Mouse (Mus musculus): ENCODE data around the gene Krt18. TPM values are rescaled to one million over a fixed set of nuclear protein-coding genes. Genes with fewer than 3 reads are reported as not detected.
A peak's percentile ranks its signal among the peaks of the same experiment; 100 is the strongest.
"Not testable (repeated sequence)": the region's sequence is repeated elsewhere in the genome, so short reads cannot be mapped to it uniquely, and the experiment has no call there.

Krt18 gene
- polyA plus RNA-seq, 1 experiment from 2014 or later: 119 TPM

DNA sequence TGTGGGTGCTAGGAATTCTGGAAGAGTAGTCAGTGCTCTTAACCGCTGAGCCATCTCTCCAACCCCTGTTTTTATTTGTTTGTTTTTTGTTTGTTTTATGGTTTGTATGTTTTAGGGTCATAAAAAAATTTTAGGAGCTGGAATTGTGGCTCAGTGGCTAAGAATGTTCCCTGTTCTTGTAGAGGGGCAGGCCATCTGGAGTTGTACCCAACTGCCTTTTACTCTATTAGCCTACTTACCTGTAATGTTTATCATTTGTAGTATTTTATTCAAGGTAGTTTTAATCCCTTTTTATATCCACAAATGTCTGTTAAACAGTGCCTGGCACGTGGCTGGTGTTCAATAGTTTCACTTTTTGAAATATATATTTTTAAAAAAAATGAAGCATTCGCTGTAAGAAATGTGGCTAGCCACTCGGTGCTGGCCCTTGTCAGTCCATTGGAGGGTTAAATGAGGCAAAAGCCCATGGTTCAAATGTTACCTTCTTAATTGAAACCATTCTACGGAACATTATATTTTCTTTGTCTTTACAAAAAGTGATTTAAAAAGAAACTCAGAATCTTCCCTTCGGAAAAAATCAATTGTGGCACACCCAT is 45.1 kb downstream of the Krt18 start:
- no peaks in the 10 kb centered on the region for H3K36me3 ChIP-seq (ENCODE audit: control insufficient read depth, insufficient read depth)
- peak overlapping the region; percentile 47 for H3K9ac ChIP-seq (ENCODE audit: low read depth, low read length)
- H3K4me1 ChIP-seq (ENCODE audit: control insufficient read depth, low read depth, low read length): peaks cover 14% of the 10 kb centered on the region
- H3K27me3 ChIP-seq (ENCODE audit: control insufficient read depth, insufficient read depth, low read depth, low read length): no peaks in the 10 kb centered on the region
- H3K9me3 ChIP-seq (replicated peaks; ENCODE audit: control insufficient read depth, low read length): no peaks in the 10 kb centered on the region
- 15% methylated on average over 6 of the region's 6 CpGs for WGBS (ENCODE audit: insufficient replicate concordance)
- H3K27ac ChIP-seq (ENCODE audit: low read length): peak overlapping the region; percentile 42; the same call in 1 of the 2 replicates
- peak overlapping the region; percentile 86 for H3K4me2 ChIP-seq (ENCODE audit: low read depth, low read length)
- no peak for ATAC-seq (ENCODE audit: low read depth)
- H3K4me3 ChIP-seq (ENCODE audit: low read depth, low read length): peak overlapping the region; percentile 85

DNA sequence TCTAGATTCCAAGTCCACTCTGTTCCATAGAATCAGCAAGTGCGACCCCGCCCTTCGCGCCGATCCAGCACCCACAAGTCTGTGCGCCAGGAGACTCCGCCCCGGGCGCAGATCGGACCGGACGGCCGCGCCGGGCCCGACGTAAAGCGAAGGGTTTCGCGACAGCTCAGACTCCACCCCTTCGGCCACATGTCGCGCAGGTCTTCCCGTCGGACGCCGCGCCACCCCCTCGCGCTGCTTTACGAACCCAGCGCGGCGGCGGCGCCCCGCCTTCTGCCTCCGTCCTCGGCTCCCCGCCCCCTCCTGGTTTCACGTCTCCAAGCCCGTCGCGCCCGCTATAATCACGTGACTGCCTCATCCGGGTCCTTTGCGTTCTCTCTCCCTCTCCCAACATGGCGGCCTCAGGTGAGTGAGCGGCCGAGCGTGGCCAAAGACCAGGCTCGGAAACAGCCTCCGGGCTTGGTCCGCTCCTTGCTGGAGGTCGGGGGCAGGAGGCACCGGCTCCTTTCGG is 45.6 kb downstream of the Krt18 start, which contains the start of gene Eif4b:
Gene Eif4b, plus strand, starts transcription at position 215 of the 511 bp plus-strand sequence.
- H3K4me2 ChIP-seq (ENCODE audit: low read depth, low read length): peak within 1 kb of the TSS; percentile 86
- peak within 1 kb of the TSS; percentile 91 for H3K27ac ChIP-seq (ENCODE audit: low read length)
- H3K9me3 ChIP-seq (replicated peaks; ENCODE audit: control insufficient read depth, low read length): no peaks in the 10 kb centered on the region
- WGBS (ENCODE audit: insufficient replicate concordance): under 1% methylated on average over 58 of the region's 58 CpGs
- H3K9ac ChIP-seq (ENCODE audit: low read depth, low read length): peak within 1 kb of the TSS; percentile 93
- H3K4me3 ChIP-seq (ENCODE audit: low read depth, low read length): peak within 1 kb of the TSS; percentile 85
- peaks cover 16% of the 10 kb centered on the region for H3K4me1 ChIP-seq (ENCODE audit: control insufficient read depth, low read depth, low read length)
- H3K36me3 ChIP-seq (ENCODE audit: control insufficient read depth, insufficient read depth): no peaks in the 10 kb centered on the region; the same call in 1 of the 2 replicates
- no peaks in the 10 kb centered on the region for H3K27me3 ChIP-seq (ENCODE audit: control insufficient read depth, insufficient read depth, low read depth, low read length)
- ATAC-seq (ENCODE audit: low read depth): peak; percentile 95

DNA sequence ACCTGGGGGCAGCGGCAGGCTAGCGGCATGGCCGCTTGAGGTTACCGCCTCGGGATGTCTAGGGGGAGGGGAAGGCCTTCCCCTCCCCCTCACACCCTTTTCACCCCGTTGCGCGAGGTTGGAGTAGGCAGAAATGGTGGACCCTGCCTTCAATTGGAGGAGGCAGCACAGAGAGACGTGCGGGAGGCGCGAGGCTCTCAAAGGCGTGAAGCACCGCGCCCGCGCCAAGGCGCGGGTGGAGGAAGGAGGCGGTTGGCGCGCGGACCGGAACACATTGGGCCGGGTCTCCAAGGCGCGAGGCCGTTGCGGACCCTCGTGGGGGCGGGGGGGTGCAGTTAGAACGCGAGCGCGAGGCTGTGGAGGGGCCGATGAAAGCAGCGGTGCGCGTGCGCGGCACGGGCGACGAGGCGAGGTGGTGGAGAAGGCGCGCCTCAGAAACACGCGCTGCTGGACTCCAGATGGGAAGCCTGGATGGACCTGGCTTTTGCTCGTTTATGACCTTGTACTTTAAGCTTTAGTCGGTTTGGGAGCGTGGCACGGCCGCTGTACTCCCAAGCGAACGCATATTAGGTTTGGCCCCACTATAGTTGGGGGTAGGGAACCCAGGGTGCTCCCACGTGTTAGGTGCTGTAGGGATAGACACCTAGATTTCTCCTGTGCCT is 46.2 kb downstream of the Krt18 start:
- Histone ChIP-seq H3K36me3 (ENCODE audit: control insufficient read depth, insufficient read depth) (no peaks in the 10 kb centered on the region; the same call in 1 of the 2 replicates), H3K27ac (ENCODE audit: low read length) (peak overlapping the region; percentile 91), H3K4me1 (ENCODE audit: control insufficient read depth, low read depth, low read length) (peaks cover 18% of the 10 kb centered on the region), H3K9me3 (replicated peaks; ENCODE audit: control insufficient read depth, low read length) (no peaks in the 10 kb centered on the region), H3K4me3 (ENCODE audit: low read depth, low read length) (peak overlapping the region; percentile 85), H3K4me2 (ENCODE audit: low read depth, low read length) (peak overlapping the region; percentile 86), H3K9ac (ENCODE audit: low read depth, low read length) (peak overlapping the region; percentile 93), H3K27me3 (ENCODE audit: control insufficient read depth, insufficient read depth, low read depth, low read length) (no peaks in the 10 kb centered on the region)
- ATAC-seq (ENCODE audit: low read depth): peak; percentile 12
- WGBS (ENCODE audit: insufficient replicate concordance): under 1% methylated on average over 57 of the region's 57 CpGs

DNA sequence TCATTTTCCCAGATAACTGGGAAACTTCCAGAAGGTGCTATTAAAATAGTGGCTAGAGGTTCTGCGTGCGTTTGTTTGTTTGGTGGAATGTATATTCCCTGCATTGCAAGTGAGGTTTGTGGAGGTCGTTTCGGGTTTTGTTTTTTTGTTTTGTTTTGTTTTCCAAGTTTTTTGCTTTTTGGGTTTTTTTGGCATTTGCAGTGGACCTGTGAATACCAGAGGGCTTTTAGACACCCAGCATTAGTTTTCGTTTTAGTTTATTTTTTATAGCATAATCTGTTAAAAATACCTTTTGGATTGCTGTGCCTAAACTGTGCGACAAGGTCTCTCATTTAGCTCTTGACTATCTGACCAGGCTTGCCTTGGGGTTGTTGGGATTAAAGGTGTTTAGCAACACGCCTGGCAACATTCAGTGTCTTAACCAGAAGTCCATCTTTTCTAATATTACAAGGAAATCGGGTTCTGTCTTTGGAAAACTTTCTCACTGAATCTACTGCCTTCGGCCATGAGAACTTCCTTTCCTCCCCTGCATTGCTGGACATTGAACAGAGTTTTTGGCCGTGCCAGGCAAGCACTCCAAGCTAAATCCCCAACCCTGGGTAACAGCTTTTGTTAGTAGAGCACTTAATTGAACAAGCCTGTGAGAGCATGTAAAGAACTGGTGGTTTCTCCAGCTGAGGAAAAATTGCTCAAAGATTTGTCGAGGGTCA is 47.1 kb downstream of the Krt18 start:
- H3K27me3 ChIP-seq (ENCODE audit: control insufficient read depth, insufficient read depth, low read depth, low read length): no peaks in the 10 kb centered on the region
- no peak for ATAC-seq (ENCODE audit: low read depth)
- H3K9me3 ChIP-seq (replicated peaks; ENCODE audit: control insufficient read depth, low read length): no peaks in the 10 kb centered on the region
- no peak overlapping the region; the same call in 1 of the 2 replicates for H3K27ac ChIP-seq (ENCODE audit: low read length)
- H3K4me2 ChIP-seq (ENCODE audit: low read depth, low read length): peak overlapping the region; percentile 86
- peak overlapping the region; percentile 85 for H3K4me3 ChIP-seq (ENCODE audit: low read depth, low read length)
- 2% methylated on average over 11 of the region's 11 CpGs for WGBS (ENCODE audit: insufficient replicate concordance)
- no peaks in the 10 kb centered on the region; the same call in 1 of the 2 replicates for H3K36me3 ChIP-seq (ENCODE audit: control insufficient read depth, insufficient read depth)
- peaks cover 18% of the 10 kb centered on the region for H3K4me1 ChIP-seq (ENCODE audit: control insufficient read depth, low read depth, low read length)
- peak overlapping the region; percentile 93 for H3K9ac ChIP-seq (ENCODE audit: low read depth, low read length)

DNA sequence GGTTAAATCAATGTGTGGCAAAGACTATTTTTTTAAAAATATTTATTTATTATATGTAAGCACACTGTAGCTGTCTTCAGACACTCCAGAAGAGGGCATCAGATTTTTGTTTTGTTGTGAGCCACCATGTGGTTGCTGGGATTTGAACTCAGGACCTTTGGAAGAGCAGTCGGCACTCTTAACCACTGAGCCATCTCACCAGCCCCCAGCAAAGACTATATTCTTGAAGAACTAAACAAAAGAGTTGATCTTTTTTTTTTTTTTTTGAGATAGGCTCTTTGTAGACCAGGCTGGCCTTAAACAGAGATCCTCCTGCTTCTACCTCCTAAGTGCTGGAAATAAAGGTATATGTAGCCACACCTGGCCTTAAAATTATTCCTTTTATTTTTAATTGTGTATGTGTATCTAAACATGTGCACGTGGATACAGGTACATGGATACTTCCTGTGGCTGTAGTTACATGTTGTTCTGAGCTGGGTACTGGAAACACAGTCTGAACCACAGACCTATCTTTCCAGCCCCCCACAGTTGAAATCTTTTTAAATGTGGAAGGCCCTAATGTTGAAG is 49.2 kb downstream of the Krt18 start:
- 67% methylated on average over 2 of the region's 2 CpGs for WGBS (ENCODE audit: insufficient replicate concordance)
- H3K4me2 ChIP-seq (ENCODE audit: low read depth, low read length): no peak overlapping the region
- H3K27ac ChIP-seq (ENCODE audit: low read length): no peak overlapping the region
- H3K4me3 ChIP-seq (ENCODE audit: low read depth, low read length): no peak overlapping the region
- H3K27me3 ChIP-seq (ENCODE audit: control insufficient read depth, insufficient read depth, low read depth, low read length): no peaks in the 10 kb centered on the region
- no peak for ATAC-seq (ENCODE audit: low read depth)
- no peaks in the 10 kb centered on the region for H3K9me3 ChIP-seq (replicated peaks; ENCODE audit: control insufficient read depth, low read length)
- H3K36me3 ChIP-seq (ENCODE audit: control insufficient read depth, insufficient read depth): no peaks in the 10 kb centered on the region; the same call in 1 of the 2 replicates
- H3K4me1 ChIP-seq (ENCODE audit: control insufficient read depth, low read depth, low read length): peaks cover 18% of the 10 kb centered on the region
- H3K9ac ChIP-seq (ENCODE audit: low read depth, low read length): no peak overlapping the region

DNA sequence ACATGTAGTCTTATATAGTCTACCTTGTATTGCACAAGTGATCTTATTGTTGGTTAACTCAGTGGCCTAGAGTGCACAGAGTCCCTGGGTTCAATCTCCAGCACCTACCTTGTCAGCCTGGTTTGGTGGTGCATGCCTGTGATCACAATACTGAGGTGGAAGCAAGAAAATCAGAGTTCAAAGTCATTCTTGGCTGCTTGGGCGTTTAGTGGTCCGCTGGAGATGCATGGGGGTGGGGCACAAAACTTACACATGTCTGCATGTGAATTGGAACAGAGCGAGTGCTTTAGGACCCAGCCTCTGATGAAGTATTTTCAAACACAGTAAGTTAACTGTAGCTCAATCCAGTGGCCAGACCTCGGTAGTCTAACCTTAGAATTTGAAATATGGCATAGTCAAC is 51.2 kb downstream of the Krt18 start:
- ATAC-seq (ENCODE audit: low read depth): no peak
- Histone ChIP-seq H3K27me3 (ENCODE audit: control insufficient read depth, insufficient read depth, low read depth, low read length) (no peaks in the 10 kb centered on the region), H3K4me3 (ENCODE audit: low read depth, low read length) (no peak overlapping the region), H3K4me1 (ENCODE audit: control insufficient read depth, low read depth, low read length) (peaks cover 14% of the 10 kb centered on the region), H3K9ac (ENCODE audit: low read depth, low read length) (no peak overlapping the region), H3K4me2 (ENCODE audit: low read depth, low read length) (no peak overlapping the region), H3K9me3 (replicated peaks; ENCODE audit: control insufficient read depth, low read length) (no peaks in the 10 kb centered on the region), H3K27ac (ENCODE audit: low read length) (no peak overlapping the region), H3K36me3 (ENCODE audit: control insufficient read depth, insufficient read depth) (no peaks in the 10 kb centered on the region; the same call in none of the 2 replicates)
- whole genome bisulfite sequencing (ENCODE audit: insufficient replicate concordance): 66% methylated on average over 4 of the region's 4 CpGs

DNA sequence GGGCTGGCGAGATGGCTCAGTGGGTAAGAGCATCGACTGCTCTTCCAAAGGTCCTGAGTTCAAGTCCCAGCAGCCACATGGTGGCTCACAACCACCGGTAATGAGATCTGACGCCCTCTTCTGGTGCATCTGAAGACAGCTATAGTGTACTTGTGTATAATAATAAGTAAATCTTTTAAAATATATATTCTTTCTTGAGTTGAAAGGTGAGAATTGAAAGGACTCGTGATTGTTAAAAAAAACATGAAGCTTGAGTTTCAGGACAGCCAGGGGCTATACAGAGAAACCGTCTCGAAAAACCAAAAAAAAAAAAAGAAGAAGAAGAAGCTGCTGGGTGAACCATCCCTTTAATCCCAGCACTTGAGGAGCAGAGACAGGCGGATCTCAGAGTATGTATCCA is 51.9 kb downstream of the Krt18 start:
- H3K9me3 ChIP-seq (replicated peaks; ENCODE audit: control insufficient read depth, low read length); H3K27me3 ChIP-seq (ENCODE audit: control insufficient read depth, insufficient read depth, low read depth, low read length); H3K36me3 ChIP-seq (ENCODE audit: control insufficient read depth, insufficient read depth); ATAC-seq (ENCODE audit: low read depth); H3K9ac ChIP-seq (ENCODE audit: low read depth, low read length); H3K4me3 ChIP-seq (ENCODE audit: low read depth, low read length); H3K4me2 ChIP-seq (ENCODE audit: low read depth, low read length); H3K27ac ChIP-seq (ENCODE audit: low read length): not testable (repeated sequence)
- 61% methylated on average over 8 of the region's 8 CpGs for WGBS (ENCODE audit: insufficient replicate concordance)
- peaks cover 11% of the 10 kb centered on the region for H3K4me1 ChIP-seq (ENCODE audit: control insufficient read depth, low read depth, low read length)

DNA sequence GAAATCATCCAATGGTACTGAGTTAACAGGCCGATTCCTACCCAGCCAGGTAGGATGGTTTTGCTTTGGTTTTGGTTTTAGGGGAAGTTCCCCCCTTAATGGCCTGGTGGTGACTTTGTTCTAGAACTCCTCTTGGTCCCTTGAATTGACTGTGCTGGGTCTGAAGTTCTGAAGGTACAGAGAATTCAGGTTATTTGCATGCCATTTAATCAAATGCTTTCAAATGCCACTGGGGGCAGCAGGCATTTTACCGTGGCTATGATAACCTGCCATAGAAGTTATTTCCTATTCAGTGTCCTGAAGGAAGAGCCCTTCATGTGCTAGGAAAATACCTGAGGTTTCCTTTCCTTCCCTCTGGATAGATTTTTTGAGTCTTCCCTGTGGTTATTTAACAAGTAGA is 52.4 kb downstream of the Krt18 start:
- Histone ChIP-seq H3K9me3 (replicated peaks; ENCODE audit: control insufficient read depth, low read length) (no peaks in the 10 kb centered on the region), H3K27me3 (ENCODE audit: control insufficient read depth, insufficient read depth, low read depth, low read length) (no peaks in the 10 kb centered on the region), H3K4me3 (ENCODE audit: low read depth, low read length) (no peak overlapping the region), H3K4me2 (ENCODE audit: low read depth, low read length) (no peak overlapping the region), H3K27ac (ENCODE audit: low read length) (no peak overlapping the region), H3K9ac (ENCODE audit: low read depth, low read length) (no peak overlapping the region), H3K4me1 (ENCODE audit: control insufficient read depth, low read depth, low read length) (peaks cover 6% of the 10 kb centered on the region), H3K36me3 (ENCODE audit: control insufficient read depth, insufficient read depth) (peaks cover 8% of the 10 kb centered on the region)
- WGBS (ENCODE audit: insufficient replicate concordance): 54% methylated on average over 2 of the region's 2 CpGs
- no peak for ATAC-seq (ENCODE audit: low read depth)

Data from liver, embryonic 16.5 days (tissue).